Mouse (Mus musculus): ENCODE data around the gene Hectd1.

The Hectd1 gene

DNA sequence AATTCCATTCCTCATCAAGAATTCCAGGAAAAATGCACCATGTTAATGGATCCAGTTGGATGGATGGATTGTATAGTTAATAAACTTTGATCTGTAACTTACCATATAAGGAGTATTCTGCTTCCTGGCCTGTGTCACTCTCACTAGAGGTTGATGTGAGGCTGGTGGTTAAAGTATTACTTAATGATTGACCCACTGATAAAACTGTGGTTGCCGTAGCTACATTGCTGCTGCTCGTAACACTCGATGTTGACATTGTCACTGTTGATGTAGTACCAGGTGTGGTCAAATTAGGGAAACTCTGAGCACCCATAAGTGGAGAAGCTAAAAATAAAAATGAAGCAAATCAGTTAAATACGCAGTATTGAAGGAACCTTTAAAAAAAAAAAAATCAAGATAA is 61.9 kb downstream of the Hectd1 start:
- no peak for DNase-seq (ENCODE audit: low spot score)

DNA sequence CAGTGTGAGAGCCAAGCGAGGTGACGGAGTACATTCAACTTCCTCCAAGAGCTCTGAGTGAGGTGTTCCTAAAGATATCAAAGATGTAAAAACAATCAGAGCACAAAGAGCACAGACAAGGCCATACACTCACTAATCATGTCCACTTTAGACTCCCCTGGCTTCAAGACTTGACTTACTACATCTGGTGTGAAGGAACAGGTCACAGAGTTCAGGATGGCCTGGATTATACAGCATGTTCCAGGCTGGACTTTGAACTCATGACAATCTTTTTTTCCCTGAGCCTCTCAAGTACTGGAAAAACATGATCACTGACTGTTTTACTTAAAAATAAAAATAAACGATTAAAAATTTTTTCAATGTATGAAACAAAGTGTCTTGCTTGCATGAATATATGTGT is 70.0 kb downstream of the Hectd1 start:
- no peak for DNase-seq (ENCODE audit: low spot score)

- DNase-seq (ENCODE audit: low spot score) = no peak
Observed at GRCm38 (mm10) chr12:51756599-51756961, 72.8 kb downstream of the Hectd1 start.

- no peak for DNase-seq (ENCODE audit: low spot score)
Observed at GRCm38 (mm10) chr12:51755938-51756598, 73.3 kb downstream of the Hectd1 start.

- no peak for DNase-seq (ENCODE audit: low spot score)
Observed at GRCm38 (mm10) chr12:51747348-51747747, 82.0 kb downstream of the Hectd1 start.

DNA sequence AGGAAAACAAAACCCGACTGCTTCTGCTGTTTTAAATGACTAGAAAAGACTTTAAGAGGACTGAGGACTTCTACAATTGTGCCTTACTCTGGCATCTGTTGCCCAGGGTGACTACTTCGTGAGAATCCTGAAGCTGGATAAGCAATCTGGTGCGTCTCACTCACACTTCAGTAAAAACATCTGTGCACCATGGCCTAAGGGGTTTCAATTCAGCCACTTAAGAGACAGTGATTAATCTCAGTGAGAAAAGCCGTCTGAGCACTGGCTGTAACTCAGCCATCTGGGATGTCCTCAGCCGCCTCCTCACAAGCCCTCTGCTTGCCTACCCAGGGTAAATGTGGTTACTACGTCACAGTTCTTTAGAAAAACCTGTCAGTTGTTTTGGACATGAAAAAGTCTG is 84.4 kb downstream of the Hectd1 start:
- DNase-seq (ENCODE audit: low spot score) = no peak

DNA sequence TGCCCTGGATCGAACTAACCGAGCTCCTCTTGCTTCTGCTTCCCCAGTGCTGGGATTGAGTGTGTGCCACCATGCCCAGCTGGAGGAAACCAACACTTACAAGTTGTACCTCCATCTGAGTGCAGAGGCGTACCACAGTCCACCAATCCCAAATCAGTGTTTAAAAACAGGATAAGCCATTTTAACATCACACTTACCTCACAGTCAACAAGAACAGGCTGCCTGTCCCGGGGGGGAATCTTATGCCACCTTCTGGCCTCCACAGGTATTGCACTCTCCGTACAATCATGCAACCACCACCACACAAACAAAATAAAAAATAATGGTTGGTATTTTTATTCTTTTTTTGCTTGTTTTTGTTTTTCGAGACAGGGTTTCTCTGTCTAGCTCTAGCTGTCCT is 87.6 kb downstream of the Hectd1 start:
- no peak for DNase-seq (ENCODE audit: low spot score)

- no peak for DNase-seq (ENCODE audit: low spot score)
Observed at GRCm38 (mm10) chr12:51736807-51737206, 92.5 kb downstream of the Hectd1 start.

DNA sequence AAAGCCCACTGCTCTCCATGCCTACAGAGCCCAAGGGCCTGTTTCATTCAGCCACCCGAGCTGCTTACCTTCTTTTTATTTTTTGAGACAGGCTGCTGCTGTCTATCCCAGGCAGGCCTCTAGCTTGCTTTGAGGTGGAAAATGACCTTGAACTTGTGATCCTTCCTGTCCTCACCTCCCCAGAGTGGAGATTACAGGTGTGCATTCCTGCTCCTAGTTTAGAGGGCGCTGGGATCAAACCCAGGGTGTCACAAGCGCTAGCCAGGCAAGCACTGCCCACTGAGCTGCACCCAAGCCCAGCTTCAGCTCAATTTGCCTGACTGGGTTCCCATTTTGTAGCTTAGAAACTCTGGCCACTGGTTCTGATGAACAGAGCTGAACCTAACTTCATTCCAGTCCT is 93.0 kb downstream of the Hectd1 start:
- no peak for DNase-seq (ENCODE audit: low spot score)

GRCm38 (mm10) chr12:51735840-51736271 is 93.5 kb downstream of the Hectd1 start:
- no peak for DNase-seq (ENCODE audit: low spot score)

DNA sequence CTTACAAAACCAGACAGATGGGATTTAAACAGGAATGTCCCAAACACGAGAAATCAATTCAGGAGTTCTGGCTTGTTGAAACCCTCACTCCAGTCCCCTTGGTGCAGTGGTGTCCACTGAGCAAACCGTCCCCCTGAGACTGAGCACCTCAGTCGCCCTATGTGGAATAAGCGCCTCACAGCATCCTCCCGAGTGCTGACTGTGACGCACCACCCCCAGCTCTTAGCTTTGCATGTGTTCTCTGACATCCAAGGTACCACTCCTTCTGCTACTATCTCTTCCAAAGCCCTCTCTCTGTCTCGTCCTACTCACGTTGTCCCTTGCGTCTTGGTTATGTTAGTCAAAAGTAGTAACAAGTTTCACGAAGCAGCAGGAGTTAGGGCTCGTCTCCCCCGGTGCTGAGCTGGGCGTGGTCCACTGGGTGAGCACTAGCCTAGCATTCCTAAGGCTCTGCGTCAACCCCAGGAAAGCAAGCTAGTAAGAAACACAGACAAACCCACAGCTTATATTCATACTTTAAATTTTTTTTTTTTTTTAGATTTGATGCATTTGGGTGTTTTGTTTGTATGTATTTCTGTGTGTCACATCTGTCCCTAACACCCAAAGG is 94.6 kb downstream of the Hectd1 start:
- no peak for DNase-seq (ENCODE audit: low spot score)

- DNase-seq (ENCODE audit: low spot score) = no peak
Observed at GRCm38 (mm10) chr12:51729827-51730226, 99.5 kb downstream of the Hectd1 start.

- DNase-seq (ENCODE audit: low spot score) = no peak
Observed at GRCm38 (mm10) chr12:51729058-51729457, 100.3 kb downstream of the Hectd1 start.

DNA sequence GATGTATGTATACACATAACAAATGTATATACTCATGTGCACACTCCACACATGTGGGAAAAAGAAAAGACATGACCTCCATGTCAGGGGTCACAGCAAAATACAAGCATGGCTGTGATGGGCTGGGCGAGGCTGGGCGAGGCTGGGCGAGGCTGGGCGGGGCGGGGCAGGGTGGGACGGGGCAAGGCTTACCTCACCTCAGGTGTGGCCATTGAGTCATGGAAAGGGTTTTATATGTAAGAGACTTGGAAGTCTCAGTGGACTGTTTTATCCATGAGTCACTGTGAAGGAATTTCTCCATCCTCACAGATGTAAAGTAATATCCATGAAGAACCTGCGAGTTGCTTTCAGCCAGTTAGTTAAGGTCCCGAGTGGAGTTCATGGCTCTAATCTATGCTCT is 107.5 kb downstream of the Hectd1 start:
- DNase-seq (ENCODE audit: low spot score) = no peak

DNA sequence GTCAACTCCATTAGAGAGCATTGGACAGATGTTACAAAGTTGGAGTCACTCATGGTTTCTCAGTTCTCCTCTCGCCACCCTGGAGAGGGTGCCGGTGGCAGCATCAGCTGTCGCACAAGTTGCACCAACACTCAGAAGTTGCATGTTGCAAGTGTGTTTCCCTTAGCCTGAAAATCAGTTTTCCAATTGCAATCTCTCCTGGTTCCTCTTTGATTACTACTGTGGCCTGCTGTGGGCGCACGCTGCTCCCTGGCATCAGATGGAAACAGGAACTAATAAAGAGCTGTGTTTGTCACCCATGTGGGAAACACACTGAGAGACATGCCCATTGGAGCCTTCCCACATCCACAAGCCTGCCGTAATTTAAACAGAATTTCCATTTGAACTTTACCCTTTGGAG is 110.7 kb downstream of the Hectd1 start:
- DNase-seq (ENCODE audit: low spot score) = no peak

GRCm38 (mm10) chr12:51712685-51713084 is 116.7 kb downstream of the Hectd1 start:
- no peak for DNase-seq (ENCODE audit: low spot score)

GRCm38 (mm10) chr12:51710154-51710553 is 119.2 kb downstream of the Hectd1 start:
- no peak for DNase-seq (ENCODE audit: low spot score)

GRCm38 (mm10) chr12:51709741-51710140 is 119.6 kb downstream of the Hectd1 start:
- DNase-seq (ENCODE audit: low spot score) = no peak

DNA sequence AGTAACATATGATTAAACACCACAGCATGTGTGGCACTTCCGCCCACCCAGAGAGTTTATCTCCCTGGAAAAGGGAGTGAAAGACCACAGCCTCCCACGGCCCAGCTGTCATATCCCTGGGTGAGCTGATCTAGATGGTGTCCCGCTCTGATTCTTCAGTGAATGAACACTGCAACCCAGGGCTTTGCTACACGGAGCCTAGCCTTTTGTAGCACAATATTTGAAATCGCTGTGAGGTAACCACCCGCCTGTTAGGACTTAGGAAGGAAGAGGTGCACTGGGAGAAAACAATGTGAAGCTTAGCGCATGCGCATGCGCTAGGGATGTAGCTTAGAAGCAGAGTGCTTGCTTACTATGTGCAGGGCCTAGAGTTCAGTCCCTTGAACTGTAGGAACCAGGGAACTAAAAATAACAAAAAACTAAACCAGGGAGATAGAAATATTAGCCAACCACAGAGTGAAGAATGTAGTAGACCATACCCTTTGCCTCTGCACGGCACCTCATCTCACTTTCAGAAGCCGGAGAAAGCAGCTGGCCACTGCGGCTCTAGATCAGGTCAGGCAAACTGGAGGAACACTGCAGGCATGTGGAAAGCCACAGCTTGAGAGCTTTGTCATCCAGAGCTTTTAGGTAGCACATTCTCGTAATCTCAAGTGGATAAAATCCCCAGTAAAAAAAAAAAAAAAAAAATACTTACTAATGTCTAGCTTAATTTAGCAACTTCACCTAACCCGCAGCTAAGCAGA is 120.2 kb downstream of the Hectd1 start:
- no peak for DNase-seq (ENCODE audit: low spot score)

- peak; percentile 27 for DNase-seq (ENCODE audit: low spot score)
Observed at GRCm38 (mm10) chr12:51706673-51707235, 122.6 kb downstream of the Hectd1 start.

DNA sequence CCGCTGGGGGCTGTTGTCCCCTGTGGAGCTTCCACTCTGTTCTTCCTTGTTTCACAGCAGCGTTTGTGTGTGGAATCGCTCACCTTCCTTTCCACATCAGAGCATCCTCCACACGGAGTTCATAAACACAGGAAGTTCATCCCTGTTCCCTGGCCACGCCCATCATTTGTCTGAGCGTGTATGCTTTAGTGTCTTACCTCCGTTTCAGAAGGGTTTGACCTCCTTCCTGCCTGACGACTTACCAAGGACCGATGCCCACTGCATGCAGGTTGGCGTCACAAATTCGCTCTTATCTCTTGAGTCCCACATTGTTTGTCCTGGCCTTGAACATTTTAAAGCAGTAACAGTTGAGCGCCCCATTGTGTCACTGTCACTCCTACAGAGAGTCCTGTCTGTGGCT is 123.6 kb downstream of the Hectd1 start:
- DNase-seq (ENCODE audit: low spot score) = no peak

DNA sequence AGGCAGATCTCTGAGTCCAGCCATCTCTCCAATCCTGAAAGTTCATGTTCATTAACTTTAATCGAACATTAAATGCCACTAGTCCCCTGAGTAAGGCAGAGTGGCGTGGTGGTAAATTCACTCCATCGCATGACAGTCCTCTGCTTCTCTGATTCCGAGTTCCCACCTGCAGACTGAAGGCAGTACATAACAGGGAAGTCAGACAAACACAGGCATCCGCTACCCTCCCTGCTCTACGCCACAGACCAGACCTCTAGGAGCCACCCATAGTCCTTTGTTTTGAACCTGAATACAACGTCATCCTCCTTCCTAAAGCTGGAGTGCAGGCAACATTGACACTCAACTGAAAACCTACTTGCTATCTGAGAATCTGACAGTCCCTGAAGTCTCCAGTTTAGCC is 124.8 kb downstream of the Hectd1 start:
- no peak for DNase-seq (ENCODE audit: low spot score)

DNA sequence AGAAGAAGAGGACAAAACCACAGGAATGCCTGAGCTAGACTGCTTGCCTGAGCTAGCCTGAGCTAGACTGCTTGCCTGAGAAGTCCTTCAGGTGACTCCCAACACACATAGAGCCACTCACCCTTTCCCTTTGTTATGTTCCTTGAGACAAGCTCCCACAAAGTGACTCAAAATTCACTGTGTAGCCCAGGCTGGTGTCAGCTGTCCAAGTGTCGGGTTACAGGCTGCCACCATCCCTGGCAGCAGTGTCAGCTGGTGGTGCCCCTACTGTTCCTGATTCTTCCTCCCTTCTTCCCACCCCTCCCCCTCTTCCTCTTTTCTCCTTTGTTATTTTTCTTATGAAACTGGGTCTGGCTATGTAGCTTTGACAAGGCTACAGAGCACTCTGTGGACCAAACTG is 125.5 kb downstream of the Hectd1 start:
- DNase-seq (ENCODE audit: low spot score) = no peak
